Mouse (Mus musculus) ES-E14 (cell line): ENCODE measurements around the gene Fut7.

Source experiments
- CHD2 ChIP-seq: IDR thresholded peaks from 2 replicates; pipeline ENCODE4 v1.6.1; 2014; ENCODE audit warnings: mild to moderate bottlenecking, low read depth, low read length, inconsistent platforms
- HCFC1 ChIP-seq: IDR thresholded peaks from 2 replicates; pipeline ENCODE4 v1.6.1; 2012; ENCODE audit warnings: low read length, inconsistent platforms, borderline replicate concordance; ENCODE audit not compliant: insufficient read depth
- MAFK ChIP-seq: IDR thresholded peaks from 2 replicates; pipeline ENCODE4 v1.6.1; 2014; ENCODE audit warnings: mild to moderate bottlenecking, low read depth, low read length, inconsistent platforms; ENCODE audit not compliant: insufficient read depth
- ZC3H11A ChIP-seq: IDR thresholded peaks from 2 replicates; pipeline ENCODE4 v1.6.1; 2012; ENCODE audit warnings: low read depth, mild to moderate bottlenecking, inconsistent platforms, low read length, borderline replicate concordance

DNA sequence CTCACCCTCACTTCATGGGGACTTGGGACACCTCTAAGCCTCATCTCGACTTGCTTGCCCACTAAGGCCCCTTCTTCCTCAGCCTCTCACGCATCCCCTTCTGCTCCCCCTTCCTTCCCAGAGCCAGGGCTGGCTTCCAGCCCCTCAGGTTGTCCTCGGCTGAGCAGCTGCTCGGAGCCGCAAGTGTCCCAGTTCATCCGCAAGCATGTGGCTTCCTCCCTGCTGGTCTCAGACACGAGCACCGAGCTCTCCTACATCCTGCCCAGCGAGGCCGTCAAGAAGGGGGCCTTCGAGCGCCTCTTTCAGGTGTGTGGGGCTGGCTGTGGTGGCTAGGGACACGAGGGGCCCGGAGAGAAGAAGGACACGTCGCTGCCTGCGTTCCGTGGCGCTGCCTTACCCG is 18.0 kb downstream of the Fut7 start:
- no peak for TF ChIP-seq CHD2
- TF ChIP-seq ZC3H11A: no peak
- no peak for TF ChIP-seq HCFC1
- TF ChIP-seq MAFK: no peak
